Mouse (Mus musculus): ENCODE results near the gene Spint1.

The Spint1 gene

DNA sequence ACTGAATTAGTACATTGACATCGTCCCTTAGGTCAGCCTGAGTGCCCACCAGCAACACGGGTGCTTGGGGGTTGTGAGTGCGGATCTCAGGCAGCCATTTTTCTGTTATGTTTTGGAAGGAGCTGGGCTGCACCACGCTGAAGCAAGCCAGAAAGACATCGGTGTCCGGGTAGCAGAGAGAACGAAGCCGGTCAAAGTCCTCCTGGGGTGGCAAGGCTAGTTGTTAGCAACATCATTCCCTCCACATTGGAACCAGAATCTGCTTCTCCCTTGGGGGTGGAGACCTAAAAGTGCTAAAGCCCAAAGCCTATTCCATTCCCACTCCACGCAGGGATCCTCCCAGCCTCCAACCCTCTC is 33.1 kb downstream of the Spint1 start:
- ChIA-PET POLR2A (interaction anchor here in 3 of 4 experiments (0.6 to 3.8 kb wide), 14 partner anchors 18 to 208 kb away, joined by 3 to 24 read pairs (median 3); partner anchors contain the start of genes Vps18 (in 3 of the 3), Spint1 (in 2 of the 3), Dnajc17 (in 1 of the 3) and Ino80 (in 1 of the 3)), CTCF (interaction anchor here (0.5 to 3.6 kb wide), 15 partner anchors 16 to 249 kb away, joined by 3 to 26 read pairs (median 4); partner anchors contain the start of genes Vps18 (in 2 of the 4) and Dll4 (in 1 of the 4))

DNA sequence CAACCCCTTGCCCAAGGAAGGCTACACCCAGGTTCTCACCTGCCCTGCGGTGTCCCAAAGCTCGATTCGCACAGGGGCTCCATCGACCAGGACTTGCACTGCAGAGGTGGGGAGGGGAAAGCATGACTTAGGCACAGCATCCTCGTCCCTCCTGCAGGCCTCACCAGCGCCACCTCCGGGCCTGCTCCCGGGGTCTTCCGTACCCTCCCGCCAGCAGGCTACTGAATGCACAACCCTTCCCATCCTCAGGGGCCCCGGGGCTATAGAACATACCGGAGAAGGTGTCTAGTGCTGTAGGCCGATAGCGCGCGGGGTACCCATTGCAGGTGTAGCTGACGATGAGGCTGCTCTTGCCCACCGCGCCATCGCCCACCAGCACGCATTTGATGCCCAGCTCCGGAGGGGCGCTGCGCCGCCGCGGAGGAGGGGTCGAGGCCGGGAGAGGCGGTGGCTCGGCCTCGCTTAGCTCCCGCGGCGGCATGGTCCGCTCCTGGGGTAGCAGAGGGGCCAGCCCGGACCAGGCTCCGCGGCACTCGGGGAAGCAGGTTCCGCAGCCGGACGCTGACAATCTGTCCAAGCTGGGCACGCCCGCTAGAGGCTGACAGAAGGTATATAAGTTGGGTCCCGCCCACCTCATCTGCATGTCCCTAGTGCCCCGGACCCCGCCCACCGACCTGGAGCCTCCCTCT is 33.6 kb downstream of the Spint1 start, which contains the start of gene Rhov:
Gene Rhov, minus strand, starts transcription at position 630 of the 689 bp plus-strand sequence.
- ChIA-PET POLR2A (interaction anchor here in 3 of 4 experiments (0.6 to 3.8 kb wide), 18 partner anchors 17 to 245 kb away, joined by 3 to 24 read pairs (median 4); partner anchors contain the start of genes Vps18 (in 3 of the 3), Spint1 (in 2 of the 3), Dnajc17 (in 1 of the 3) and Ino80 (in 1 of the 3)), CTCF (interaction anchor here in 3 of 4 experiments (0.5 to 3.6 kb wide), 16 partner anchors 16 to 249 kb away, joined by 3 to 26 read pairs (median 4); partner anchors contain the start of genes Vps18 (in 2 of the 3) and Dll4 (in 1 of the 3))

DNA sequence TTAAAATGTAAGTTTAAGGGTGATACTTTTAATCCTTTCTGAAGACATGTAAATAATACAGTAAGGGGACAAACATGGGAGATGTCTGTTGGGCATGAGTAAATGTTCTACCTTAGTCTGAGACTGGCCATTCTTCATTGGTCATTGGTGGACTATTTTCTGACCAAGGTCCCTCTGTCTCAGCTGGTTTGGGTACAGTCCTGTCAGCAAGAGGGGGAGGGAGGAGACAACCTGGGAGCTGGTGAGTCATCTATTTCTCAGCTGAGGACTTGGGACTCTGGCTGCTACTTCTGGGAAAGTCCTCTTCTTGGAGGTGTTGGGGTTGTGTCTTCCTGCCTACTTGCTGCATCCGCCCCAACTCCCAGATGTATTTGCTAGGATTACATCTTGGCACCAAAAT is 37.0 kb downstream of the Spint1 start:
- POLR2A ChIA-PET: interaction anchor here in 1 of 4 experiments (0.6 to 1.6 kb wide), 2 partner anchors 19 to 26 kb away, joined by 3 read pairs; no protein-coding TSS in a partner anchor
- CTCF ChIA-PET: interaction anchor here in 1 of 4 experiments (1.2 kb wide), 1 partner anchor 14 kb away, joined by 4 read pairs; the partner anchor contains the start of gene Vps18

DNA sequence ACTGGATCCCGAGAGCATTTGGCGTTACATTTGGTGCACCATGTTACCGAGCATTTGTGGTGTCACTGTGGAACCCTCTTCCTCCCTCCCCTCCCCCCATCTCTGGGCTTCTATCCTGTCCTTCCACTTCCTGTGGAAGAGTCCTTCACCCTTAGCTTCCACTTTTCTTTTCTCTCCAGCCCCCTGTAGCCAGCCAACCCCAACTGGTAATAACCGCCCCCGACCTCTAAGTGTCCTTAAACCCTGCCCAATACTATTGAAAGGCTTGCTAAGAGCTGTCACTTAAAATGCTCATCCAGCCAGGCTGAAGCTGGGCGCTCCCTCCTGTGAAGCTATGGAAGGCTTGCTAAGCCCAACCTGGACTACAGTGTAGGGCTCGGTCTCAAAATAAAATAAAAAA is 39.8 kb downstream of the Spint1 start:
- ChIA-PET POLR2A (interaction anchor here (0.6 to 1.9 kb wide), 25 partner anchors 9 to 223 kb away, joined by 3 to 32 read pairs (median 4); partner anchors contain the start of genes Spint1 (in 2 of the 4), Vps18 (in 2 of the 4) and Ino80 (in 1 of the 4)), CTCF (interaction anchor here (0.6 to 1.7 kb wide), 12 partner anchors 11 to 119 kb away, joined by 3 to 13 read pairs (median 4); partner anchors contain the start of gene Vps18 (in 4 of the 4))

DNA sequence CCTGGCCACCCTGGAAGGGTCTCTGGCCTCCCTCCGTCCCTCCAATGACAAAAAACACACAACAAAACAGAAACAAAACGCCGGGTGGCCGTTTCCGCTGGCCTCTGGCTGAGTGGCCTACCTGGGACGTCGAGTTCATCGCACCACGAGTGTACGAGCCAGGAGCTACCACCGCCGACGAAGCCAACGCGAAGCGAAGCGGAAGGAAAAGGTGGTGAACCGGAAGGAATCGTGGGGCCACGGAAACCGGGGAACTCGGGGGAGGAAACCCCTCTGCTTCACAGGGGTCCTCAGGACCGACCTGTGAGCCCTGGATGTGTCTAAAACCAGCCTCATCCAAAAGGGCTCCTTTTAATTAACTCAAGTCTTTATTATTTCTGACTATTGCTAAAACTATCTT is 40.6 kb downstream of the Spint1 start:
- CTCF ChIA-PET: no interaction called here
- POLR2A ChIA-PET: interaction anchor here in 2 of 4 experiments (1.1 to 1.5 kb wide), 3 partner anchors 9 to 137 kb away, joined by 4 read pairs; no protein-coding TSS in a partner anchor

DNA sequence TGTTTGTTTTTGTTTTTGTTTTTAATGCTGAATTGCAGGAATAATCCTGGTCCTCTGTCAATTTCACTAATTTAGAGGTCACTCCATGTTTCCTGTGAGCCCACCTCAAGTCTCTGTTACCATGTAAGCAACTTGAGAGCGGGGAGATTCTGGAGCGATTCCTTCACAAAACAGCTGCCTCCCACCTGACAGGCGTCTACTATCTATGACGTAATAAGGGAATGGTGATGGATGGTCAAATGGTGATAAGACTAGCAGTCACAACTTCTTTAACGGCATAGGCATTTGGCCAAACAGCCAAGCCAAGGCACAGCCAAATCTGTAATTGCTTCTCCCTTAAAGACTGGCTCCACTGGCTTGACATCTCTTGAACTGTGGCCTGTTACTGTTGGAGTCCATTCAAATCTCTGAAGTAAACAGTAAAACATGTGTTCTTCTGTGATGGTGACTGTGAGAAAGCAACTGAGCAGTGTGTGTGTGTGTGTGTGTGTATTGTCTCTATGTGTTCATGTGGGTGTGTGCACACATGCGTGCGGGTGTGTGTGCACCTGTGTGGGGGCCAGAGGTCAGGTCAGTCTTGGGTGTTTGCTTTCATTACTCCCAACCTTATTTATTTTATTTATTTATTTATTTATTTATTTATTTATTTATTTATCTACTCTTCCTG is 44.9 kb downstream of the Spint1 start:
- ChIA-PET POLR2A (interaction anchor here in 2 of 4 experiments (0.6 to 1.6 kb wide), 2 partner anchors 12 to 154 kb away, joined by 3 to 4 read pairs; no protein-coding TSS in a partner anchor), CTCF (interaction anchor here in 1 of 4 experiments (0.7 kb wide), 1 partner anchor 210 kb away, joined by 4 read pairs; no protein-coding TSS in a partner anchor)

DNA sequence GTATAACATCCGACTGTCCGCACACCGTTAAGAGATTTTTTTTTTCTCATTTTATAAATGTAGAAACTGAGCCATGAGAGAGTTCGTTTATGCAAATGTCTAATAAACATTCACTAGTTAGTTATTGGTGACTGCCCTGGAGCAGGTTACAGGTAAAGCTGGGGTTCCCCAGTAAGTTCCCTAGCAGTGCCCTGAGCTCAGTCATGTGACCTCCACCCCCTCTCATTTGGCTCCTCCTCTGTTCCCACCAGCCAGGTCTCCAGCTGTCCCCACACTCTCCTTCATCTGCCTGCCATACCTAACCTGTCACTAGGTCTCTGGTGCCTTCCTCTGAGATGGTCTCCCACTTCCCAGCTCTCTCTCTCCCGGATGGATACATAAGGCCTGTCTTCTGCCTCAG is 50.2 kb downstream of the Spint1 start:
- ChIA-PET CTCF (interaction anchor here (0.5 to 3.6 kb wide), 47 partner anchors 10 to 675 kb away, joined by 3 to 115 read pairs (median 5); partner anchors contain the start of genes Dll4 (in 2 of the 4), Rhov (in 2 of the 4), Chp1 (in 1 of the 4) and Exd1 (in 1 of the 4)), POLR2A (interaction anchor here (0.7 to 4.3 kb wide), 33 partner anchors 10 to 190 kb away, joined by 3 to 64 read pairs (median 6); partner anchors contain the start of genes Rhov (in 3 of the 4), Dll4 (in 2 of the 4), Ino80 (in 1 of the 4) and Spint1 (in 1 of the 4))

DNA sequence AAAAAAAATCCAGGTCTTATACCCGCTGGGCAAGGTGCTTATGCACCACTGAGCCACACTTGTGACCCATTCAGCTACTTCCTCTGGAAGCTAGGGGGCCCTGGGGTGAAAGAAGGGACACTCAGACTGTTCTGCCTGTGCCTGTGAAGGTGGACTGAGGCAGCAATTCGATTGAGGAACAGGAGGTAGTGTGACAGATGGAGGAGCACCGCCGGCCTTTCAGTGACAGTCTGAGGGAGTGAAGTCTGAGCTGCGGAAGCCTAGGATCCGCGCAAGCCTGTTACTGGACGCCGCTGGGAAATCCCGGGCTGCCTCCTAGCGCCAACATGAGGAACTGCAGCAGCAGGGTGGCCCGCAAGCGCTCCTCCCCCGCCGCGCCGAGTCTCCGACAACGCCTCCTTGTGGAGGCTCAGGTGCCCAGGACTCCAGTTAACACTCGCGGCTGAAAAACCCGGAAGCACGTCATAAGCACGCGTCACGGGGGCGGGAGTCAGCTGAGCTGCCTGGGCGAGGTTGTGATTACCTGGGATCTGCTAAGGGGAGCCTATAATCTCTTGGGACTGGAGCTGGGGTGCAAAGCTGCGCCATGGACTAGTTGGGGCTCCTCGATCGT is 51.2 kb downstream of the Spint1 start, which contains the start of gene Vps18:
Gene Vps18, plus strand, starts transcription at position 471 of the 613 bp plus-strand sequence.
- ChIA-PET CTCF (interaction anchor here (0.6 to 3.6 kb wide), 78 partner anchors 8 to 676 kb away, joined by 3 to 115 read pairs (median 4); partner anchors contain the start of genes Dll4 (in 2 of the 4), Rhov (in 2 of the 4), Chp1 (in 1 of the 4) and Exd1 (in 1 of the 4)), POLR2A (interaction anchor here (0.5 to 4.3 kb wide), 68 partner anchors 8 to 386 kb away, joined by 3 to 64 read pairs (median 4); partner anchors contain the start of genes Rhov (in 3 of the 4), Dll4 (in 2 of the 4), Spint1 (in 2 of the 4) and Ccdc32 (in 1 of the 4))

DNA sequence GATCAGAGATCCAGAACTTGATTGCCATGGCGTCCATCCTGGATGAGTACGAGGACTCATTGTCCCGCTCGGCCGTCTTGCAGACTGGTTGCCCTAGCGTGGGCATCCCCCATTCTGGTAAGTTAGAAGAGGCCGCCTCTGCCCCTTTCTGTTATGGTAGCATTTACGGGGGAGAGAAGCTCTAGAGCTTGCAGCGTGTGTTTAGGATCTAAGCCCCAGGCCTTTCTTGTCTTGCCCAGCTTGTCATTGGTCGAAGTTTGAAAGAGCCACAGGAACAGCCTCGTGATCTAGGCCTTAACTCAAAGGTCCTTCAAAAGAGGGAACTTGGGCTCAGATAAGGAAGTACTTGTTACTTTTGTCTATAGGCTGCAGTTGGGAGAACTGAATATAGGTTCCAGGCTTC is 51.9 kb downstream of the Spint1 start:
- ChIA-PET POLR2A (interaction anchor here (0.5 to 4.3 kb wide), 49 partner anchors 9 to 387 kb away, joined by 3 to 64 read pairs (median 4); partner anchors contain the start of genes Rhov (in 3 of the 4), Dll4 (in 2 of the 4), Ccdc32 (in 1 of the 4) and Chac1 (in 1 of the 4)), CTCF (interaction anchor here (0.6 to 3.6 kb wide), 54 partner anchors 9 to 259 kb away, joined by 3 to 115 read pairs (median 5); partner anchors contain the start of genes Dll4 (in 2 of the 4), Rhov (in 2 of the 4), Chp1 (in 1 of the 4) and Exd1 (in 1 of the 4))

DNA sequence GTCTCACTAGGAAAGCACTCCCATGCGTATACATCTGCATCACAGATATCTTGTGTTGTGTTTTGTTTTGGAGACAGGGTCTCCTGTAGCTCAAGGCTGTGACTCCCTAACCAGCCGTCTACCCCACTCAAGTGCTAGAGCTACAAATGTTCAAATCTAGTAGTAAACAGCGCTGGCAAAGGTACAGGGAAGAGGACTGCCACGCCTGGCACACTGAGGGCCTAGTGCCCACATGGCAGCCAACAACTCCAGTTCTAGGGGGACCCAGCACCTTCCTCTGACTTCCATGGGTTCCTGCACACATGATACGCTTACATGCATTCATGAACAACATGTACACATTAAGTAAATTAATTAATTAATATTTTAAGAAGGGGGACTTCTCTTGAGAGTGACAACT is 55.1 kb downstream of the Spint1 start:
- ChIA-PET POLR2A (interaction anchor here in 2 of 4 experiments (0.5 to 1.3 kb wide), 6 partner anchors 15 to 60 kb away, joined by 3 to 7 read pairs (median 3); partner anchors contain the start of gene Chac1 (in 1 of the 2)), CTCF (interaction anchor here in 1 of 4 experiments (0.7 kb wide), 1 partner anchor 164 kb away, joined by 6 read pairs; no protein-coding TSS in a partner anchor)

DNA sequence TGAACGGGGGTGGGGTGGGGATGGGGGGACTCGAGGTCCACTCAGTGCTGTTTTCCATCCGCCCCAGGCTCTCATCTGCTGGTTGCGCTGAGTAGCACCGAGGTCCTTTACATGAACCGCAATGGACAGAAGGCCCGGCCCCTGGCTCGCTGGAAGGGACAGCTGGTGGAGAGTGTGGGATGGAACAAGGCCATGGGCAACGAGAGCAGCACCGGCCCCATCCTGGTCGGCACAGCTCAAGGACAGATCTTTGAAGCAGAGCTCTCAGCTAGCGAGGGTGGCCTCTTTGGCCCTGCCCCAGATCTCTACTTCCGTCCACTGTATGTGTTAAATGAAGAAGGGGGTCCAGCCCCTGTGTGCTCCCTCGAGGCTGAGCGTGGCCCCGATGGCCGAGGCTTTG is 55.7 kb downstream of the Spint1 start:
- CTCF ChIA-PET: no interaction called here
- POLR2A ChIA-PET: interaction anchor here in 2 of 4 experiments (0.9 to 1.2 kb wide), 2 partner anchors 16 to 19 kb away, joined by 3 read pairs; no protein-coding TSS in a partner anchor

DNA sequence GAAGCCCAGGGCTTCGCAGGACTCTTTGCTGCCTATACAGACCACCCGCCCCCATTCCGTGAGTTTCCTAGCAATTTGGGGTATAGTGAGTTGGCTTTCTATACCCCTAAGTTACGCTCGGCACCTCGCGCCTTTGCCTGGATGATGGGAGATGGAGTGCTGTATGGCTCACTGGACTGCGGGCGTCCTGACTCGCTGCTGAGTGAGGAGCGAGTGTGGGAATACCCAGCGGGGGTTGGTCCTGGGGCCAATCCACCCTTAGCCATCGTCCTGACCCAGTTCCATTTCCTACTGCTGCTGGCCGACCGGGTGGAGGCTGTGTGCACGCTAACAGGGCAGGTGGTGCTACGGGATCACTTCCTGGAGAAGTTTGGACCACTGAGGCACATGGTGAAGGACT is 56.1 kb downstream of the Spint1 start:
- CTCF ChIA-PET: interaction anchor here in 1 of 4 experiments (1.4 kb wide), 2 partner anchors 42 to 219 kb away, joined by 4 to 5 read pairs; no protein-coding TSS in a partner anchor
- POLR2A ChIA-PET: interaction anchor here in 2 of 4 experiments (0.9 to 1.6 kb wide), 4 partner anchors 16 to 90 kb away, joined by 3 to 6 read pairs (median 4); no protein-coding TSS in a partner anchor

DNA sequence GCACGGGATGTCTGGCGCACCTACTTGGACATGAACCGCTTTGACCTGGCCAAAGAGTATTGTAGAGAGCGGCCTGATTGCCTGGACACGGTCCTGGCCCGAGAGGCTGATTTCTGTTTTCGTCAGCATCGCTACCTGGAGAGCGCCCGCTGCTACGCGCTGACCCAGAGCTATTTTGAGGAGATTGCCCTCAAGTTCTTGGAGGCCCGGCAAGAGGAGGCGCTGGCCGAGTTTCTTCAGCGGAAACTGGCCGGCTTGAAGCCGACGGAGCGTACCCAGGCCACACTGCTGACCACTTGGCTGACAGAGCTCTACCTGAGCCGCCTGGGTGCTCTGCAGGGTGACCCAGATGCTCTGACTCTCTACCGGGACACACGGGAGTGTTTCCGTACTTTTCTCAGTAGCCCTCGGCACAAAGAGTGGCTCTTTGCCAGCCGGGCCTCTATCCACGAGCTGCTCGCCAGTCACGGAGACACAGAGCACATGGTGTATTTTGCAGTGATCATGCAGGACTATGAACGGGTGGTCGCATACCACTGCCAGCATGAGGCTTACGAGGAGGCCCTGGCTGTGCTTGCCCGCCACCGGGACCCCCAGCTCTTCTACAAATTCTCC is 56.7 kb downstream of the Spint1 start:
- ChIA-PET POLR2A (interaction anchor here in 3 of 4 experiments (0.7 to 1.9 kb wide), 16 partner anchors 9 to 184 kb away, joined by 3 to 6 read pairs (median 4); partner anchors contain the start of genes Ino80 (in 2 of the 3) and Dll4 (in 1 of the 3)), CTCF (interaction anchor here in 3 of 4 experiments (0.9 to 1.6 kb wide), 5 partner anchors 23 to 218 kb away, joined by 3 to 5 read pairs (median 4); partner anchors contain the start of gene Rhov (in 1 of the 3))

DNA sequence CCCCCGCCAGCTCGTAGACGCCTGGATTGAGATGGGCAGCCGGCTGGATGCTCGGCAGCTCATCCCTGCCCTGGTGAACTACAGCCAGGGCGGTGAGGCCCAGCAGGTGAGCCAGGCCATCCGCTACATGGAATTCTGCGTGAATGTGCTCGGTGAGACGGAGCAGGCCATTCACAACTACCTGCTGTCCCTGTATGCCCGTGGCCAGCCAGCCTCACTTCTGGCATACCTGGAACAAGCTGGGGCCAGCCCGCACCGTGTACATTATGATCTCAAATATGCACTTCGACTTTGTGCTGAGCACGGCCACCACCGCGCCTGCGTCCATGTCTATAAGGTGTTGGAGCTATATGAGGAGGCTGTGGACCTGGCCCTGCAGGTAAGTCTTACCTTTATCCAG is 57.2 kb downstream of the Spint1 start:
- ChIA-PET CTCF (interaction anchor here (0.5 to 1.6 kb wide), 7 partner anchors 24 to 231 kb away, joined by 3 to 5 read pairs (median 4); partner anchors contain the start of gene Rhov (in 1 of the 4)), POLR2A (interaction anchor here in 3 of 4 experiments (0.5 to 1.9 kb wide), 19 partner anchors 9 to 183 kb away, joined by 3 to 6 read pairs (median 3); partner anchors contain the start of genes Ino80 (in 2 of the 3) and Dll4 (in 1 of the 3))

DNA sequence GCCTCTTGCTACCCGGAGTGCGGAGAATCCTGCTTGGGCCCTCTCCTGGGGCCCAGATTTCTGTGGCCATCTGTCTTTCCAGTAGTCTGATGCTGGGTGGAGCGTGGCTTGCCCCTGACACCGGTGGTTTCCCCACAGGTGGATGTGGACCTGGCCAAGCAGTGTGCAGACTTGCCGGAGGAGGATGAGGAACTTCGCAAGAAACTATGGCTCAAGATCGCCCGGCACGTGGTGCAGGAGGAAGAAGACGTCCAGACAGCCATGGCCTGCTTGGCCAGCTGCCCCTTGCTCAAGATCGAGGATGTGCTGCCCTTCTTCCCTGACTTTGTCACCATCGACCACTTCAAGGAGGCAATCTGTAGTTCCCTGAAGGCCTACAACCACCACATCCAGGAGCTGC is 59.6 kb downstream of the Spint1 start:
- CTCF ChIA-PET: interaction anchor here (0.6 to 4.4 kb wide), 12 partner anchors 8 to 218 kb away, joined by 3 to 37 read pairs (median 13); partner anchors contain the start of gene Vps18 (in 4 of the 4)
- POLR2A ChIA-PET: interaction anchor here in 2 of 4 experiments (0.8 to 4.8 kb wide), 10 partner anchors 8 to 181 kb away, joined by 3 to 45 read pairs (median 4); partner anchors contain the start of genes Vps18 (in 2 of the 2), Dll4 (in 1 of the 2) and Ino80 (in 1 of the 2)

Measured in embryonic stem cell, embryonic (primary cell).